Mouse (Mus musculus): ENCODE measurements around the gene Mapk12.
A peak's percentile ranks its signal among the peaks of the same experiment; 100 is the strongest.

Mapk12 gene

GRCm38 (mm10) chr15:89171526-89172051 is 31.1 kb upstream of the Mapk12 start:
- no peak for DNase-seq (ENCODE audit: low spot score in 2 of 2)

- DNase-seq (ENCODE audit: low spot score in 2 of 2), result no peak
These were observed 29.6 kb upstream of the Mapk12 start for GRCm38 (mm10) chr15:89170102-89170501.

- DNase-seq (ENCODE audit: low spot score in 2 of 2), result peak; percentile 50 to 62
These were observed 28.9 kb upstream of the Mapk12 start for GRCm38 (mm10) chr15:89169431-89169830.

GRCm38 (mm10) chr15:89168922-89169321 is 28.4 kb upstream of the Mapk12 start:
- no peak for DNase-seq (ENCODE audit: low spot score in 2 of 2)

- no peak for DNase-seq (ENCODE audit: low spot score in 2 of 2)
These were observed 25.0 kb upstream of the Mapk12 start for GRCm38 (mm10) chr15:89165478-89165877.

- no peak for DNase-seq (ENCODE audit: low spot score in 2 of 2)
These were observed 20.9 kb upstream of the Mapk12 start for GRCm38 (mm10) chr15:89161397-89161796.

- no peak for DNase-seq (ENCODE audit: low spot score in 2 of 2)
These were observed 18.0 kb upstream of the Mapk12 start for GRCm38 (mm10) chr15:89158516-89158915.

- DNase-seq (ENCODE audit: low spot score in 2 of 2), result no peak
These were observed 17.5 kb upstream of the Mapk12 start for GRCm38 (mm10) chr15:89157954-89158353.

- DNase-seq (ENCODE audit: low spot score in 2 of 2), result no peak
These were observed 11.8 kb upstream of the Mapk12 start for GRCm38 (mm10) chr15:89152312-89152711.

- DNase-seq (ENCODE audit: low spot score in 2 of 2), result no peak
These were observed 9.5 kb upstream of the Mapk12 start for GRCm38 (mm10) chr15:89150041-89150390.

GRCm38 (mm10) chr15:89149271-89150040 is 9.0 kb upstream of the Mapk12 start, which contains the start of gene Mapk11:
Mapk11 (minus strand) TSS chr15:89149628.
- DNase-seq (ENCODE audit: low spot score in 2 of 2), result no peak

- no peak for DNase-seq (ENCODE audit: low spot score in 2 of 2)
These were observed 8.2 kb upstream of the Mapk12 start for GRCm38 (mm10) chr15:89148496-89149270.

- no peak for DNase-seq (ENCODE audit: low spot score in 2 of 2)
These were observed 7.4 kb upstream of the Mapk12 start for GRCm38 (mm10) chr15:89147895-89148294.

- no peak for DNase-seq (ENCODE audit: low spot score in 2 of 2)
These were observed 7.0 kb upstream of the Mapk12 start for GRCm38 (mm10) chr15:89147456-89147855.

- no peak for DNase-seq (ENCODE audit: low spot score in 2 of 2)
These were observed 6.5 kb upstream of the Mapk12 start for GRCm38 (mm10) chr15:89147024-89147423.

- peak; percentile 46 to 50 for DNase-seq (ENCODE audit: low spot score in 2 of 2)
These were observed 6.0 kb upstream of the Mapk12 start for GRCm38 (mm10) chr15:89146537-89146936.

- DNase-seq (ENCODE audit: low spot score in 2 of 2), result no peak
These were observed 5.4 kb upstream of the Mapk12 start for GRCm38 (mm10) chr15:89145813-89146350.

- no peak for DNase-seq (ENCODE audit: low spot score in 2 of 2)
These were observed 4.5 kb upstream of the Mapk12 start for GRCm38 (mm10) chr15:89144965-89145364.

GRCm38 (mm10) chr15:89143134-89143533 is 2.6 kb upstream of the Mapk12 start:
- no peak for DNase-seq (ENCODE audit: low spot score in 2 of 2)

- no peak for DNase-seq (ENCODE audit: low spot score in 2 of 2)
These were observed 1.4 kb upstream of the Mapk12 start for GRCm38 (mm10) chr15:89141905-89142304.

- no peak for DNase-seq (ENCODE audit: low spot score in 2 of 2)
These were observed 940 bp upstream of the Mapk12 start for GRCm38 (mm10) chr15:89141443-89141842.

- DNase-seq (ENCODE audit: low spot score in 2 of 2), result peak in 1 of 2 experiments; percentile 61
These were observed 350 bp downstream of the Mapk12 start for GRCm38 (mm10) chr15:89140048-89140658.

Data from frontal cortex, postnatal 25 days (tissue).